Comparison of ENCODE assay signal across 33 mouse cellular contexts in genomic region chr10:98940137-98940536, GRCm38 (mm10).
"Had no signal": no experiment of that assay in that cellular context is flagged by ENCODE, and none has a peak within 500 bp of the region (broad histone marks: within the 10 kb centered on the region; RNA-seq: fewer than 3 reads in every experiment).

No protein-coding gene starts in this region.

- H3K9ac ChIP-seq: heart, embryonic 12.5 days; heart, embryonic 13.5 days; heart, embryonic 15.5 days; hindbrain, embryonic 12.5 days; hindbrain, embryonic 13.5 days; hindbrain, embryonic 14.5 days; hindbrain, embryonic 15.5 days; intestine, embryonic 15.5 days; kidney, embryonic 15.5 days had no signal

- H3K36me3 ChIP-seq: heart, embryonic 10.5 days; heart, embryonic 15.5 days; hindbrain, embryonic 12.5 days; hindbrain, embryonic 15.5 days; intestine, embryonic 15.5 days had no signal

- ATAC-seq: hindbrain, embryonic 16.5 days; hindbrain, postnatal 0 days; inflammation-experienced regulatory T-cells, adult 6 months; intestine, embryonic 15.5 days had no signal

- H3K4me1 ChIP-seq: hindbrain, embryonic 12.5 days; hindbrain, embryonic 15.5 days; intestine, embryonic 15.5 days; kidney, embryonic 15.5 days had no signal

- H3K9me3 ChIP-seq: heart, embryonic 10.5 days; heart, embryonic 12.5 days; heart, embryonic 13.5 days; heart, embryonic 15.5 days; hindbrain, embryonic 10.5 days; hindbrain, embryonic 12.5 days; hindbrain, embryonic 13.5 days; hindbrain, embryonic 15.5 days; intestine, embryonic 15.5 days; kidney, embryonic 15.5 days had no signal

- DNase-seq: heart, postnatal 10 days; heart, postnatal 14 days; heart, postnatal 36 days; heart, postnatal 4 days; kidney, adult 11 months; kidney, adult 18-20 months; kidney, adult 2 months; kidney, adult 8-10 months; kidney, adult 9 months; kidney, postnatal 10 days; kidney, postnatal 14 days; kidney, postnatal 25 days; kidney, postnatal 36 days; kidney, postnatal 4 days; layer of hippocampus, adult 9-11 months; layer of hippocampus, postnatal 36 days had no signal

- H3K27me3 ChIP-seq: heart, embryonic 12.5 days; heart, embryonic 13.5 days; heart, embryonic 15.5 days; hindbrain, embryonic 12.5 days; hindbrain, embryonic 13.5 days; hindbrain, embryonic 15.5 days; intestine, embryonic 15.5 days; kidney, embryonic 15.5 days had no signal

- H3K4me3 ChIP-seq: heart, embryonic 10.5 days; heart, embryonic 12.5 days; heart, embryonic 13.5 days; heart, embryonic 15.5 days; hindbrain, embryonic 10.5 days; hindbrain, embryonic 12.5 days; hindbrain, embryonic 13.5 days; hindbrain, embryonic 15.5 days; intestine, embryonic 15.5 days; kidney, embryonic 15.5 days; layer of hippocampus, adult 2 months had no signal

- H3K27ac ChIP-seq: heart, embryonic 10.5 days; heart, embryonic 13.5 days; heart, embryonic 15.5 days; hindbrain, embryonic 10.5 days; hindbrain, embryonic 12.5 days; hindbrain, embryonic 13.5 days; hindbrain, embryonic 14.5 days; hindbrain, embryonic 15.5 days; hindbrain, postnatal 0 days; intestine, embryonic 15.5 days; kidney, embryonic 15.5 days; kidney, postnatal 0 days; layer of hippocampus, adult 2 months had no signal

- H3K4me2 ChIP-seq: heart, embryonic 11.5 days; heart, embryonic 12.5 days; heart, embryonic 13.5 days; heart, embryonic 15.5 days; hindbrain, embryonic 12.5 days; hindbrain, embryonic 13.5 days; hindbrain, embryonic 14.5 days; hindbrain, embryonic 15.5 days; intestine, embryonic 15.5 days; kidney, embryonic 15.5 days had no signal
